Mouse (Mus musculus) midbrain, embryonic 13.5 days (tissue): Measurements from ENCODE around the gene Nags. TPM values are rescaled to one million over a fixed set of nuclear protein-coding genes. Genes with fewer than 3 reads are reported as not detected.
"Not testable (repeated sequence)": the region's sequence is repeated elsewhere in the genome, so short reads cannot be mapped to it uniquely, and the experiment has no call there.

ENCODE experiments used
- ATAC-seq: fragments of 200-750 bp; cut with Nextera tagmentation; 2 replicates; pipeline ENCODE4 v1.8.0; 2017; ENCODE audit warnings: mild to moderate bottlenecking, moderate TSS enrichment, moderate library complexity
- H3K27ac ChIP-seq: fragments of 300-500 bp; sonication (generic); 2 replicates; pipeline ENCODE4 v1.5.1; 2015; ENCODE audit warnings: inconsistent platforms, mild to moderate bottlenecking, moderate library complexity
- H3K27me3 ChIP-seq: fragments of 300-500 bp; sonication (generic); 2 replicates; pipeline ENCODE4 v1.6.1; 2015; ENCODE audit warnings: mild to moderate bottlenecking, inconsistent platforms
- H3K36me3 ChIP-seq: fragments of 300-500 bp; sonication (generic); 2 replicates; pipeline ENCODE4 v1.6.1; 2015; ENCODE audit warnings: mild to moderate bottlenecking, inconsistent platforms
- H3K4me1 ChIP-seq: fragments of 300-500 bp; sonication (generic); replicated peaks from 2 replicates; pipeline ENCODE4 v1.6.1; 2015; ENCODE audit warnings: inconsistent platforms
- H3K4me2 ChIP-seq: fragments of 300-500 bp; sonication (generic); replicated peaks from 2 replicates; pipeline ENCODE4 v1.6.1; 2015; ENCODE audit warnings: moderate library complexity, mild to moderate bottlenecking, inconsistent platforms
- H3K4me3 ChIP-seq: fragments of 300-500 bp; sonication (generic); replicated peaks from 2 replicates; pipeline ENCODE4 v1.5.1; 2015; ENCODE audit warnings: mild to moderate bottlenecking, inconsistent platforms
- H3K9ac ChIP-seq: fragments of 300-500 bp; sonication (generic); replicated peaks from 2 replicates; pipeline ENCODE4 v1.6.1; 2015; ENCODE audit warnings: mild to moderate bottlenecking, inconsistent platforms
- H3K9me3 ChIP-seq: fragments of 300-500 bp; sonication (generic); 2 replicates; pipeline ENCODE4 v1.6.1; 2016; ENCODE audit warnings: mild to moderate bottlenecking, inconsistent platforms
- WGBS: fragments of 180-500 bp; shearing (Covaris S2); methylation state at CpG from one replicate; pipeline ENCODE4 v1.1.7; 2015; 5-methylcytosine and 5-hydroxymethylcytosine counted together
- polyA plus RNA-seq: library from polyadenylated mRNA; unstranded; fragments of >200 nt; fragmentation: Nextera tagmentation; extraction: Ambion mirVana; gene quantifications from 2 replicates; pipeline ENCODE4 v1.2.1, GENCODE M21; 2015

The Nags gene
- polyA plus RNA-seq, 1 experiment from 2014 or later, result 0.09 TPM

DNA sequence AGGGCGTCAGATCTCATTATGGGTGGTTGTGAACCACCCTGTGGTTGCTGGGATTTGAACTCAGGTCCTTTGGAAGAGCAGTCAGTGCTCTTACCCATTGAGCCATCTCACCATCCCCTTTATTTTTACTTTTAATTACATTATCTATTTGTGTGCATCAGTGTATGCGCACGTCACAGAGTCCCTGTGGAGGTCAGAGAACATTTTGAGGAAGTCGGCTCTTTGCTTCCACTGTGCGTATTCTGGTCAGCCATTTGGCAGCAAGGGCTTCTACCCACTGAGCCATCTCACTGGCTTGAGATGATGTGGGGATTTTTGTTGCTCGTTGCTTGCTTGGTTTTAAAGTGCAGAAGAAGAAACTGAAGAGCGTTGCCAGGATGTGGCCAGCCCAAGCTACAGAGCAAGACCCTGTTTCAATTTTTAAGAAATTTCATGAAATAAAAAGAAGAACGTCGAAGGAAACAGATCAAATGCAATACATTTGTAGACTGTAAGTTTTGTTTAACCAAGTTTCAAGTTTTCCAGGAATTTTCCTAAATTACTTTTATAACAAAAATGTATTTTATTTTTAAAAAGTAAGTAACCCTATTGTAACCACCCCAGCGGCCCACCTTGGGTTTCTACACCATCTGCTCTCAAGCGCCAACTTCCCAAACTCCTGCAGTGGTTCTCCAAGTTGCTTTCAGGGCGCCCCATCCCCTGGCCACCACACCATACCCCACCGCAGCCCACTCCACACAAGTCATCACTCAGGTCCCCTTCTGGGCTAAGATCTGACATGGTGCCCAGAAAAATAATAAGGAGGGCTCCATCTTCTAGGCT, 7.5 kb upstream of the Nags start:
- no peak for ATAC-seq
- H3K4me1 ChIP-seq, result peaks cover 13% of the 10 kb centered on the region; the same call in 1 of the 2 replicates
- H3K4me2 ChIP-seq, result peak overlapping the region; percentile 52
- peaks cover 23% of the 10 kb centered on the region for H3K27me3 ChIP-seq
- H3K9me3 ChIP-seq, result no peaks in the 10 kb centered on the region
- peak overlapping the region; percentile 11 for H3K4me3 ChIP-seq
- no peak overlapping the region for H3K9ac ChIP-seq
- H3K27ac ChIP-seq, result no peak overlapping the region
- no peaks in the 10 kb centered on the region for H3K36me3 ChIP-seq
- WGBS, result 53% methylated on average over 13 of the region's 13 CpGs

GRCm38 (mm10) chr11:102138447-102138740, 6.9 kb upstream of the Nags start:
- Histone ChIP-seq H3K36me3 (no peaks in the 10 kb centered on the region), H3K27ac (no peak overlapping the region), H3K9ac (no peak overlapping the region), H3K4me1 (peaks cover 13% of the 10 kb centered on the region; the same call in 1 of the 2 replicates), H3K4me2 (peak overlapping the region; percentile 52), H3K9me3 (no peaks in the 10 kb centered on the region), H3K27me3 (peaks cover 28% of the 10 kb centered on the region), H3K4me3 (peak overlapping the region; percentile 11)
- peak; percentile 71; the same call in 1 of the 2 replicates for ATAC-seq
- under 1% methylated on average over 18 of the region's 18 CpGs for WGBS

DNA sequence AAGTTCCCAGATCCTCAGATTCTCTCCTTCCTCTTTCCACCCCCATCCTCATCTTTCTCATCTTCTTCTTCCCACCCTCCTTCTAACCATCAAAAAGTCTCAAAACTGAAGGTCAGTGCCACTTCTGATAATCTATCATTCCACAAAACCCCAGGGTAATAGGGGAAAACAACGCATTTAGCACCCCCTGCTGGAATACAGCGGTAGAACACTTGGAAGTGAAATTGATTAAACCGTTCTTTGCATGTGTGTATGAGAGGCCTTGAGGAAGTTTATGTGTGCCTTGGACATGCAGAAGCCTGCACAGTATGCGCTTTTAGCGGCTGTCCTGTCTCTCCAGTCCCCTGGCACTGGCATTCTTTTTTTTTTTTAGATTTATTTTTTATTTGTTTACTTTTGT, 4.8 kb upstream of the Nags start:
- Histone ChIP-seq H3K9ac (no peak overlapping the region), H3K27ac (no peak overlapping the region), H3K36me3 (no peaks in the 10 kb centered on the region), H3K27me3 (peaks cover 49% of the 10 kb centered on the region), H3K4me3 (no peak overlapping the region), H3K4me2 (no peak overlapping the region), H3K4me1 (peaks cover 6% of the 10 kb centered on the region), H3K9me3 (no peaks in the 10 kb centered on the region)
- WGBS, result 6% methylated on average over 5 of the region's 5 CpGs
- ATAC-seq, result no peak

DNA sequence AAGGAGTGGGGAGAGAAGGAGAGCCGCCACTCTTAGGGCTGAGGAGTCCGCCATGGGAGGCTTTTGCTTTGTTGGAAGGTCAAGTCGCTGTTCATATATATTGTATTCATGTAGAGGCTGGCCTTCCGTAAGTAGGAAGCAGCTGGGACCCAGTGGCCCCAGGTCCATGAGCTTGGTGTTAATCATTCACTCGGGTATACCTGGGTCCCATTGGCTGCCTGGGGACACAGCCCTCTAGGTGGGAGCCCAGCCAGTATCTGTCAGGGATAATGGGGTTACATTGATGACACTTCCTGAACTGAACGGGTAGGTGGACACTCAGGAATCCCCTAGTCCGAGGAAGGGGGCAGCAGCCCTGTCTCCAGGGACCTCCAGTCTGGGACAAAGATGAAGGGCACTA, 3.0 kb upstream of the Nags start:
- 71% methylated on average over 7 of the region's 7 CpGs for WGBS
- Histone ChIP-seq H3K36me3 (no peaks in the 10 kb centered on the region), H3K27me3 (peaks cover 58% of the 10 kb centered on the region), H3K4me3 (no peak overlapping the region), H3K9me3 (no peaks in the 10 kb centered on the region), H3K27ac (no peak overlapping the region), H3K9ac (no peak overlapping the region; the same call in 1 of the 2 replicates), H3K4me2 (no peak overlapping the region), H3K4me1 (peaks cover 18% of the 10 kb centered on the region)
- ATAC-seq, result no peak

DNA sequence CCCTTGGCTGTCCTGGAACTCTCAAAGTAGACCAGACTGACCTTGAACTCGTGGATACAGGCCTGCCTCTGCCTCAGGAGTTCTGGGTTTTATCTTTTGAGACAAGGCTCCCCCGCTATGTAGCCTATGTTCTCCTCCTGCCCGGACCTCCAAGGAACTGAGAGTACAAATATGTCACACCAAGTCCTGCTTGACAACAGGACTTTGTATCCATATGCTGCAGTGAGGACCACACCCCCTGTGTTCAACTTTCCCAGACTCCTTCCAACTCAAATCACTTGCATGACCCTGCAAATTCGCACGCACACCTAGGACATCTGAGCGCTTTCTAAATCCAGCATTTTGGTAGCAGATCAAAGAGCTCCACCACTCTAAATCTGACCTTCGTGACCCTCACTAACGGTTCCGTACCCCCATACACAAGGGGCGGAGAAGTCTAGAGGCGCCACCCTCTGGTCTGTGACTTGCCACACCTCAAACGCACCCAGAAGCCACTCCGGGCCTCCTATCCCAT, 299 bp upstream of the Nags start:
- Histone ChIP-seq H3K27me3 (peaks cover 76% of the 10 kb centered on the region), H3K9me3 (no peaks in the 10 kb centered on the region), H3K4me2 (peak overlapping the region; percentile 39), H3K9ac (no peak overlapping the region), H3K27ac (no peak overlapping the region), H3K4me1 (peaks cover 15% of the 10 kb centered on the region), H3K4me3 (peak overlapping the region; percentile 23), H3K36me3 (no peaks in the 10 kb centered on the region)
- no peak for ATAC-seq
- WGBS, result 23% methylated on average over 13 of the region's 13 CpGs

GRCm38 (mm10) chr11:102146005-102146404, 692 bp downstream of the Nags start:
- 6% methylated on average over 16 of the region's 16 CpGs for WGBS
- no peak for ATAC-seq
- no peaks in the 10 kb centered on the region for H3K36me3 ChIP-seq
- H3K4me1 ChIP-seq, result peaks cover 15% of the 10 kb centered on the region
- peak overlapping the region; percentile 39; the same call in 1 of the 2 replicates for H3K4me2 ChIP-seq
- H3K9ac ChIP-seq, result no peak overlapping the region
- no peak overlapping the region for H3K27ac ChIP-seq
- H3K9me3 ChIP-seq, result no peaks in the 10 kb centered on the region
- H3K27me3 ChIP-seq, result peaks cover 76% of the 10 kb centered on the region
- no peak overlapping the region for H3K4me3 ChIP-seq

GRCm38 (mm10) chr11:102146531-102146930, 1.2 kb downstream of the Nags start:
- WGBS, result 10% methylated on average over 17 of the region's 17 CpGs
- Histone ChIP-seq H3K4me2 (no peak overlapping the region), H3K9me3 (no peaks in the 10 kb centered on the region), H3K27ac (no peak overlapping the region), H3K27me3 (peaks cover 76% of the 10 kb centered on the region), H3K36me3 (no peaks in the 10 kb centered on the region), H3K4me3 (no peak overlapping the region), H3K9ac (no peak overlapping the region), H3K4me1 (peaks cover 15% of the 10 kb centered on the region)
- ATAC-seq, result no peak

DNA sequence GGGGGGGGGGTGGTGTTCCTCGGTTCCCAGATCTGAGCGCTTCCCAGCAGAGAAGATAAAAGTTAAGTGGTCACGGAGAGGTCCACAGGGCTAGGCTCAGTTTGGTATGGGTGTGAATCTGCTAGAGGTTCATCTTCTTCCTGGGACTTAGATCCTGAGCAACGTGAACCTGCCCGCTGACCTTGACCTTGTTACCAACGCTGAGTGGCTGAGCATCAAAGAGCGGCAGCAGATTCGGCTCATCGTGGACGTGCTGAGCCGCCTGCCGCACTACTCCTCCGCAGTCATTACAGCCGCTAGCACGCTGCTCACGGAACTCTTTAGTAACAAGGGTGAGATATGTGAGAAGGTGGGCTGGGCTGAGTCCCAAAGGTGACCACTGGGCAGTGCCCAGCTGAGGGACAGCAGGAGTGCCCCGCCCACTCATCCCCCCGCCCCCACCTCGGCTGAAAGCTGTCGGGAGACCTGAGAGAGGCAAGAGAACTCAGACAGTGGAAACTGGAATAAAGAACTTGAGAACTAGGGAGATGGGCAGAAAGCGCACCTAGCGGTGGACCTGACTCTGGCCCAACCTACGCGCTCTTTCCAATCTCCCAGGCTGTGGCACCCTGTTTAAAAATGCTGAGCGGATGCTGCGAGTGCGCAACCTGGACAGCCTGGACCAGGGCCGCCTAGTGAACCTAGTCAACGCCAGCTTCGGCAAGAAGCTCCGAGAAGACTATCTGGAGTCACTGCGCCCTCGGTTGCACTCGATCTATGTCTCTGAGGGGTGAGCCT, 2.1 kb downstream of the Nags start:
- Histone ChIP-seq H3K4me1 (peaks cover 15% of the 10 kb centered on the region), H3K4me2 (no peak overlapping the region), H3K27ac (no peak overlapping the region), H3K4me3 (no peak overlapping the region), H3K9ac (no peak overlapping the region), H3K27me3 (peaks cover 75% of the 10 kb centered on the region), H3K36me3 (peaks cover 2% of the 10 kb centered on the region), H3K9me3 (no peaks in the 10 kb centered on the region)
- 14% methylated on average over 34 of the region's 34 CpGs for WGBS
- ATAC-seq, result no peak

DNA sequence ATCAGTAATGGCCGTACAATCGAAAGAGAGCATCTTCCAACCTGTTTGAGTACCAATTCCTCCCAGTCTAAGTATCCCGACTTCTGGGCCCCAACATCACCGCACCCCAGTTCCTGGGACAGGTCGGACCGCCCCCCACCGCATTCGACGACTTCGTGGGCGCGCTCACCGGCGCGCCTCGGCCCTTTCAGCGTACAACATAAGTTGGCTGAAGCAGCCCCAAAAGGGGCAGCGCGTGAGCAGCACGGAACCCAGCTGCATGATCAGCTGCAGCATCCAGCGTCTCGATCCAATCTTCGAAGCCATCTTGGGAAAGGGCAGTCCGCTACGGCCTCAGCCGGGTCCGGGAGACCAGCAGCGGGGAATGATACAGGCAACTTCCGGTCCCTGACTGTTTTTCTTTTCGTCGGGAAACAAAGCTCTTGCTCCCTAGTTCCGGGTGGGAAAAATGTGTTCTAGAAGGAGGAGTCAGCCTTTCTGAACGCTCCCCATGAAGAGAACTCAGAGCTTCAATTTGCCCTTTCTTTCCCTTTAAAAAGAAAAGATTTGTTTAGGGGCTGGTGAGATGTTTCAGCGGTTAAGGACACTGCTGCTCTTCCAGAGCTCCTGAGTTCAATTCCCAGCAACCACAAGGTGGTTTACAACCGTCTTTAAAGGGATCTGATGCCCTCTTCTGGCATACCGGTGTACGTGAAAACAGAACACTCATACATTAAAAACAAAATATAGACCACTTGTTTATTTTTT, 10.9 kb downstream of the Nags start, which contains the start of gene Tmem101:
Gene Tmem101, minus strand, starts transcription at position 366 of the 747 bp plus-strand sequence.
- WGBS, result under 1% methylated on average over 37 of the region's 37 CpGs

DNA sequence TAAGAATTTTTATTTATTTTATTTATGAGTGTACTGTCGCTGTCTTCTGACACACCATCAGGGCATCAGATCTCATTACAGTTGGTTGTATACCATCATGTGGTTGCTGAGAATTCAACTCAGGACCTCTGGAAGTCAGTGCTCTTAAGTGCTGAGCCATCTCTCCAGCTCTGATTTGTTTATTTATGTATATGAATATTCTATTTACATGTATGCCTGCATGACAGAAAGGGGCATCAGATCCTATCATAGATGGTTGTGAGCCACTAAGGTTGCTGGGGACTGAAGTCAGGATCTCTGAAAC, 11.4 kb downstream of the Nags start:
- no peak overlapping the region for H3K4me3 ChIP-seq
- peaks cover 31% of the 10 kb centered on the region for H3K36me3 ChIP-seq
- no peak overlapping the region for H3K9ac ChIP-seq
- H3K27ac ChIP-seq, result no peak overlapping the region
- 12% methylated on average over 1 of the region's 1 CpGs for WGBS
- H3K4me2 ChIP-seq, result peak overlapping the region; percentile 93; the same call in 1 of the 2 replicates
- peaks cover 10% of the 10 kb centered on the region for H3K4me1 ChIP-seq
- no peaks in the 10 kb centered on the region for H3K9me3 ChIP-seq
- ATAC-seq, result no peak; the same call in 1 of the 2 replicates
- H3K27me3 ChIP-seq, result no peaks in the 10 kb centered on the region

More for the DNA sequence above, 10.9 kb downstream of the Nags start, which contains the start of gene Tmem101:
- H3K4me3 ChIP-seq, result peak within 1 kb of the TSS; percentile 67
- peak within 1 kb of the TSS; percentile 77 for H3K27ac ChIP-seq
- H3K4me1 ChIP-seq, result peaks cover 10% of the 10 kb centered on the region
- H3K4me2 ChIP-seq, result peak within 1 kb of the TSS; percentile 93
- H3K36me3 ChIP-seq, result peaks cover 28% of the 10 kb centered on the region
- peak; percentile 95 for ATAC-seq
- no peaks in the 10 kb centered on the region for H3K27me3 ChIP-seq
- H3K9ac ChIP-seq, result peak within 1 kb of the TSS; percentile 71
- H3K9me3 ChIP-seq, result no peaks in the 10 kb centered on the region

GRCm38 (mm10) chr11:102158024-102158423, 12.7 kb downstream of the Nags start:
- 80% methylated on average over 2 of the region's 2 CpGs for WGBS
- not testable (repeated sequence) for H3K4me1 ChIP-seq, ATAC-seq

More at GRCm38 (mm10) chr11:102158024-102158423, 12.7 kb downstream of the Nags start:
- H3K4me3 ChIP-seq, H3K9me3 ChIP-seq, H3K4me2 ChIP-seq, H3K27me3 ChIP-seq, H3K9ac ChIP-seq, H3K27ac ChIP-seq: not testable (repeated sequence)
- H3K36me3 ChIP-seq, result peaks cover 33% of the 10 kb centered on the region
